Mouse (Mus musculus) gastrocnemius, postnatal 4 days (tissue): ENCODE data around the gene Gm21974. TPM values are rescaled to one million over a fixed set of nuclear protein-coding genes. Genes with fewer than 3 reads are reported as not detected.

Source experiments
- total RNA-seq, 2 experiments: library from RNA; stranded (reverse); gene quantifications; 2 replicates each; pipeline ENCODE4 v1.2.3; 2021

Gene Gm21974
- total RNA-seq, 2 experiments from 2014 or later, result not detected

Other genes with a start within 250 kb of the Gm21974 start
- gene Bcl7c, start 186.5 kb downstream of the Gm21974 start, total RNA-seq, result 100 to 1,000 TPM; 112 to 132 TPM
- 10 to 100 TPM in 1 of 2 experiments, 1 to 10 TPM in 1; 7.0 to 10.0 TPM for gene Ctf1, start 182.7 kb downstream of the Gm21974 start, total RNA-seq
- gene Ctf2, start 163.3 kb downstream of the Gm21974 start, total RNA-seq, result not detected
- 1 to 10 TPM; 8.6 to 8.8 TPM for gene Fbxl19, start 150.9 kb downstream of the Gm21974 start, total RNA-seq
- gene Orai3, start 125.6 kb downstream of the Gm21974 start, total RNA-seq, result 10 to 100 TPM; 12.3 to 13.9 TPM
- 10 to 100 TPM; 30.3 to 32.4 TPM for gene Setd1a, start 118.8 kb downstream of the Gm21974 start, total RNA-seq
- gene Gm49388, start 109.8 kb downstream of the Gm21974 start, total RNA-seq, result 1 to 10 TPM; 2.8 to 4.0 TPM
- gene Hsd3b7, start 94.8 kb downstream of the Gm21974 start, total RNA-seq, result 10 to 100 TPM; 13.0 to 13.3 TPM
- 10 to 100 TPM; 82.8 to 84.9 TPM for gene Stx4a, start 71.2 kb downstream of the Gm21974 start, total RNA-seq
- 1 to 10 TPM; 4.7 to 6.3 TPM for gene Stx1b, start 70.9 kb downstream of the Gm21974 start, total RNA-seq
- 10 to 100 TPM; 24.0 to 27.1 TPM for gene Zfp646, start 19.2 kb downstream of the Gm21974 start, total RNA-seq
- 10 to 100 TPM in 1 of 2 experiments, 1 to 10 TPM in 1; 8.8 to 10.1 TPM for gene Zfp668, start 18.6 kb downstream of the Gm21974 start, total RNA-seq
- gene Prss53, start 4.5 kb downstream of the Gm21974 start, total RNA-seq, result 1 to 10 TPM; 1.6 to 1.8 TPM
- gene Vkorc1, start 163 bp upstream of the Gm21974 start, total RNA-seq, result 10 to 100 TPM; 62.4 to 71.8 TPM
- gene Bckdk, start 8.6 kb upstream of the Gm21974 start, total RNA-seq, result 10 to 100 TPM; 84.7 to 92.3 TPM
- 10 to 100 TPM; 18.5 to 23.2 TPM for gene Kat8, start 17.1 kb upstream of the Gm21974 start, total RNA-seq
- not detected for gene Prss8, start 34.6 kb upstream of the Gm21974 start, total RNA-seq
- gene Prss36, start 51.3 kb upstream of the Gm21974 start, total RNA-seq, result 1 to 10 TPM; 7.6 to 8.9 TPM
- gene Fus, start 72.0 kb upstream of the Gm21974 start, total RNA-seq, result 100 to 1,000 TPM; 287 to 354 TPM
- 10 to 100 TPM; 16.0 to 21.7 TPM for gene Pycard, start 98.4 kb upstream of the Gm21974 start, total RNA-seq
- 100 to 1,000 TPM; 254 to 296 TPM for gene Trim72, start 108.5 kb upstream of the Gm21974 start, total RNA-seq
- gene Itgam, start 167.2 kb upstream of the Gm21974 start, total RNA-seq, result 1 to 10 TPM; 3.9 to 4.6 TPM
- not detected for gene Gm49368, start 167.2 kb upstream of the Gm21974 start, total RNA-seq
- under 1 TPM; 0.31 to 0.37 TPM for gene Itgax, start 234.1 kb upstream of the Gm21974 start, total RNA-seq